Mouse (Mus musculus) testis, adult 2 months (tissue): ENCODE results near the gene Apoa1. TPM values are rescaled to one million over a fixed set of nuclear protein-coding genes. Genes with fewer than 3 reads are reported as not detected.

Source experiments
- H3K27ac ChIP-seq: fragments of 200-500 bp; 2 replicates; pipeline ENCODE4 v1.5.1; 2012; ENCODE audit warnings: low read depth, low read length; ENCODE audit not compliant: control insufficient read depth, insufficient read depth
- H3K27me3 ChIP-seq: fragments of 200-500 bp; 2 replicates; pipeline ENCODE4 v1.6.1; 2012; ENCODE audit warnings: mild to moderate bottlenecking, low read length, moderate library complexity; ENCODE audit not compliant: control insufficient read depth, insufficient read depth
- H3K36me3 ChIP-seq: fragments of 200-500 bp; 2 replicates; pipeline ENCODE4 v1.6.1; 2012; ENCODE audit warnings: mild to moderate bottlenecking, low read length; ENCODE audit not compliant: control insufficient read depth, insufficient read depth
- H3K4me1 ChIP-seq: fragments of 200-500 bp; 2 replicates; pipeline ENCODE4 v1.6.1; 2012; ENCODE audit warnings: low read length; ENCODE audit not compliant: control insufficient read depth, insufficient read depth
- H3K4me3 ChIP-seq: fragments of 200-500 bp; 2 replicates; pipeline ENCODE4 v1.5.1; 2012; ENCODE audit warnings: low read depth, mild to moderate bottlenecking, low read length, moderate library complexity, mixed read lengths; ENCODE audit not compliant: control insufficient read depth
- CTCF ChIP-seq: fragments of 200-500 bp; IDR thresholded peaks from 2 replicates; pipeline ENCODE4 v1.5.1; 2012; ENCODE audit warnings: low read depth, mild to moderate bottlenecking, inconsistent platforms, low read length, moderate library complexity; ENCODE audit not compliant: control insufficient read depth, insufficient read depth, insufficient replicate concordance
- POLR2A ChIP-seq: fragments of 200-500 bp; IDR thresholded peaks from 2 replicates; pipeline ENCODE4 v1.6.1; 2012; ENCODE audit warnings: low read depth, mild to moderate bottlenecking, inconsistent platforms, low read length, moderate library complexity; ENCODE audit not compliant: control insufficient read depth
- polyA plus RNA-seq: library from polyadenylated mRNA; depleted of rRNA; stranded (reverse); fragments of >200 nt; gene quantifications from 2 replicates; pipeline ENCODE4 v1.2.3, GENCODE M21; 2012

Gene Apoa1
- polyA plus RNA-seq, 1 experiment = 0.37 TPM

- no peak for TF ChIP-seq POLR2A
- no peak for TF ChIP-seq CTCF
- no peaks in the 10 kb centered on the region; the same call in 1 of the 2 replicates for H3K36me3 ChIP-seq
- H3K27me3 ChIP-seq = no peaks in the 10 kb centered on the region
- no peak overlapping the region for H3K4me3 ChIP-seq
- H3K4me1 ChIP-seq = no peaks in the 10 kb centered on the region
- no peak overlapping the region for H3K27ac ChIP-seq
These were observed 39.0 kb upstream of the Apoa1 start for GRCm38 (mm10) chr9:46189381-46189780.

- TF ChIP-seq CTCF (no peak), POLR2A (no peak)
- H3K27ac ChIP-seq = no peak overlapping the region
- H3K4me3 ChIP-seq = no peak overlapping the region
- peaks cover 2% of the 10 kb centered on the region for H3K36me3 ChIP-seq
- H3K27me3 ChIP-seq = no peaks in the 10 kb centered on the region
- no peaks in the 10 kb centered on the region for H3K4me1 ChIP-seq
These were observed 37.1 kb upstream of the Apoa1 start for GRCm38 (mm10) chr9:46191234-46191633.

- Histone ChIP-seq H3K27ac (no peak overlapping the region), H3K4me3 (no peak overlapping the region), H3K27me3 (no peaks in the 10 kb centered on the region), H3K36me3 (peaks cover 4% of the 10 kb centered on the region), H3K4me1 (no peaks in the 10 kb centered on the region)
- TF ChIP-seq CTCF (no peak), POLR2A (no peak)
These were observed 36.7 kb upstream of the Apoa1 start for GRCm38 (mm10) chr9:46191644-46192043.

DNA sequence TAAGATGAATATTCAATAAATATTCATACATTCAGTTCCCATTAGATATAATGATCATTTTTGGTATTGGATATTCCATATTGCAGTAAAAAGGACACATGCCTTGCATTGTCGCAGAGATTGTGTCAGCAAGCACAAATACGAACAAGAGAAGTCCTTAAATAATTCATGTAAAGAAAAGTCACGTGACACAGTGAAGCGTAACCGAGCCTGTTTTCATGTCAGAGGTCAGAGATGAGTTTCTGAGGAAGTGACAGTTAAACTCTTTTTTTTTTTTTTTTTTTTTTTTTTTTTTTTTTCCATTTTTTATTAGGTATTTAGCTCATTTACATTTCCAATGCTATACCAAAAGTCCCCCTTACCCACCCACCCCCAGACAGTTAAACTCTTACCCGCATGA lies 35.7 kb upstream of the Apoa1 start:
- Histone ChIP-seq H3K4me3 (no peak overlapping the region), H3K36me3 (peaks cover 4% of the 10 kb centered on the region), H3K27me3 (no peaks in the 10 kb centered on the region), H3K4me1 (no peaks in the 10 kb centered on the region), H3K27ac (no peak overlapping the region)
- TF ChIP-seq CTCF = no peak
- no peak for TF ChIP-seq POLR2A

GRCm38 (mm10) chr9:46194809-46195208 lies 33.6 kb upstream of the Apoa1 start:
- no peaks in the 10 kb centered on the region for H3K27me3 ChIP-seq
- no peak overlapping the region for H3K4me3 ChIP-seq
- H3K27ac ChIP-seq = no peak overlapping the region
- no peak for TF ChIP-seq POLR2A
- no peak for TF ChIP-seq CTCF
- no peaks in the 10 kb centered on the region; the same call in 1 of the 2 replicates for H3K4me1 ChIP-seq
- H3K36me3 ChIP-seq = peaks cover 4% of the 10 kb centered on the region

DNA sequence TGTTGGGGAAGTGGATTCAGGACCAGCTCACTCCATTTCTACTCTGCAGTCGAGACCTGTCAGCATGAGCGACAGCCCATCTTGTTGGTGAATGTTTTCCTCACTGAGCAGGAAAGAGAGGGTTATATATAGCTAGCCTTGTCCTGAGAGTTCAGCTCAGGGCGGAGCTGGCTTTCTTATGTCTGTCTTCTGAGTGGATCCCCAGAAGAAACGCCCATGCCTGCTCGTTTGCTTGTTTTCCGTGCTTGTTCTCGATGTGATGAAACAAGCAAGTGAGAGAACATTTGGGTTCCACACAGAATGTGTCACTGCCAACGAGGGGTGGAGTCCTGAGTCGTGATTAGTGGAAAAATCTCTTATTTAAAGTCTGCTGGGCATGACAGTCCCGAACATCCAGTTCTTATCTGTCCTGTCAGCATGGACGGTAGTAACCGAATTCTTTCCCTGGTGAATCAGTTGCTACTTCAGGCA lies 31.6 kb upstream of the Apoa1 start:
- Histone ChIP-seq H3K4me3 (no peak overlapping the region), H3K36me3 (peaks cover 4% of the 10 kb centered on the region), H3K27me3 (no peaks in the 10 kb centered on the region), H3K27ac (0 out of 2 replicates have a peak overlapping the region, but pooled peaks have one; percentile 24), H3K4me1 (no peaks in the 10 kb centered on the region; the same call in 1 of the 2 replicates)
- TF ChIP-seq CTCF = no peak
- no peak for TF ChIP-seq POLR2A

DNA sequence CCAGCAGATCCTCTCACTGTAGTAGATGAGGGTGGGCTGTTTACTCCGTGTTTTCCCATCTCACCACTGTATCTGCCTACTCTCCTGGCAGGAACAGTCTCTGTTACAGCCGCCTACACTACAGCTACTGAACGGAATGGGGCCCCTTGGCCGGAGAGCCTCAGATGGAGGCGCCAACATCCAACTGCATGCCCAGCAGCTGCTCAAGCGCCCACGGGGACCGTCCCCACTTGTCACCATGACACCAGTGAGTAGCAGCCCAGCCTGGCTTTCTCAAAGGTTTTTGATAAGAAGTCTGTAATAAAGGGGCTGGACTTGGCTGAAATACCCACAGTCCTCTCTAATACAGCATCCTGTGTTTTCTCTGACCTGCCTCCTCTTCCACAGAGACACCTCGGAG lies 29.9 kb upstream of the Apoa1 start:
- H3K4me1 ChIP-seq = no peaks in the 10 kb centered on the region; the same call in 1 of the 2 replicates
- no peak overlapping the region for H3K27ac ChIP-seq
- H3K36me3 ChIP-seq = peaks cover 4% of the 10 kb centered on the region
- no peak overlapping the region for H3K4me3 ChIP-seq
- TF ChIP-seq POLR2A (no peak), CTCF (no peak)
- no peaks in the 10 kb centered on the region for H3K27me3 ChIP-seq

- Histone ChIP-seq H3K27me3 (no peaks in the 10 kb centered on the region), H3K36me3 (peaks cover 4% of the 10 kb centered on the region), H3K4me3 (no peak overlapping the region), H3K27ac (no peak overlapping the region), H3K4me1 (no peaks in the 10 kb centered on the region; the same call in 1 of the 2 replicates)
- TF ChIP-seq CTCF = no peak
- TF ChIP-seq POLR2A = no peak
These were observed 29.4 kb upstream of the Apoa1 start for GRCm38 (mm10) chr9:46198936-46199335.
